Mouse (Mus musculus): Measurements from ENCODE around the gene Lhx3. TPM values are rescaled to one million over a fixed set of nuclear protein-coding genes. Genes with fewer than 3 reads are reported as not detected.

Gene Lhx3
- total RNA-seq, 1 experiment, result 0.13 TPM

GRCm38 (mm10) chr2:26202849-26203475, 5.1 kb downstream of the Lhx3 start:
- in situ Hi-C loops (cut with MboI; ENCODE audit: low sequenced_read_pairs in 2 of 2, unreplicated experiment in 2 of 2), result no loop called here
- Histone ChIP-seq H3K4me3 (ENCODE audit: insufficient read depth in 1 of 2, low read depth in 1 of 2, low read length in 2 of 2, poor library complexity in 1 of 2, severe bottlenecking in 1 of 2) (peak overlapping the region; percentile 27 to 60; a peak in 3 of 4 replicates), H3K9me3 (ENCODE audit: control insufficient read depth, insufficient read depth, low read depth, low read length) (no peaks in the 10 kb centered on the region), H3K36me3 (ENCODE audit: control insufficient read depth, insufficient read depth, low read length, poor library complexity, severe bottlenecking) (no peaks in the 10 kb centered on the region), H3K9ac (ENCODE audit: insufficient read depth, low read depth, low read length, poor library complexity, severe bottlenecking) (no peak overlapping the region), H3K4me1 (ENCODE audit: control insufficient read depth in 2 of 2, insufficient read depth in 2 of 2, low read length in 2 of 2, poor library complexity in 1 of 2) (peaks cover 0 to 7% of the 10 kb centered on the region in 2 experiments; a peak in 1 of 4 replicates), H3K27ac (ENCODE audit: insufficient read depth, low read depth, low read length, poor library complexity, severe bottlenecking) (no peak overlapping the region)
- TF ChIP-seq CHD2 (IDR thresholded peaks at IDR 0.05; ENCODE audit: low read depth, low read length) (no peak), ZNF384 (IDR thresholded peaks at IDR 0.05; ENCODE audit: low read depth, low read length) (no peak), HCFC1 (IDR thresholded peaks at IDR 0.05; ENCODE audit: borderline replicate concordance, insufficient read depth, low read length) (no peak), MAFK (IDR thresholded peaks at IDR 0.05; ENCODE audit: insufficient read depth, low read depth, low read length) (no peak), ZC3H11A (IDR thresholded peaks at IDR 0.05; ENCODE audit: borderline replicate concordance, low read depth, low read length) (no peak)
- peak; percentile 41 for DNase-seq (ENCODE audit: low read depth, low spot score)

GRCm38 (mm10) chr2:26201926-26202848, 5.9 kb downstream of the Lhx3 start:
- Histone ChIP-seq H3K4me3 (ENCODE audit: insufficient read depth in 1 of 2, low read depth in 1 of 2, low read length in 2 of 2, poor library complexity in 1 of 2, severe bottlenecking in 1 of 2) (peak overlapping the region; percentile 27 to 60; a peak in 3 of 4 replicates), H3K36me3 (ENCODE audit: control insufficient read depth, insufficient read depth, low read length, poor library complexity, severe bottlenecking) (no peaks in the 10 kb centered on the region), H3K4me1 (ENCODE audit: control insufficient read depth in 2 of 2, insufficient read depth in 2 of 2, low read length in 2 of 2, poor library complexity in 1 of 2) (peaks cover 0 to 7% of the 10 kb centered on the region in 2 experiments; a peak in 2 of 4 replicates), H3K9me3 (ENCODE audit: control insufficient read depth, insufficient read depth, low read depth, low read length) (no peaks in the 10 kb centered on the region), H3K27ac (ENCODE audit: insufficient read depth, low read depth, low read length, poor library complexity, severe bottlenecking) (no peak overlapping the region), H3K9ac (ENCODE audit: insufficient read depth, low read depth, low read length, poor library complexity, severe bottlenecking) (0 out of 2 replicates have a peak overlapping the region, but pooled peaks have one; percentile 18)
- in situ Hi-C loops (cut with MboI; ENCODE audit: low sequenced_read_pairs in 2 of 2, unreplicated experiment in 2 of 2), result no loop called here
- no peak for DNase-seq (ENCODE audit: low read depth, low spot score)
- TF ChIP-seq ZC3H11A (IDR thresholded peaks at IDR 0.05; ENCODE audit: borderline replicate concordance, low read depth, low read length), result no peak
- TF ChIP-seq MAFK (IDR thresholded peaks at IDR 0.05; ENCODE audit: insufficient read depth, low read depth, low read length), result no peak
- no peak for TF ChIP-seq CHD2 (IDR thresholded peaks at IDR 0.05; ENCODE audit: low read depth, low read length)
- TF ChIP-seq HCFC1 (IDR thresholded peaks at IDR 0.05; ENCODE audit: borderline replicate concordance, insufficient read depth, low read length), result no peak
- TF ChIP-seq ZNF384 (IDR thresholded peaks at IDR 0.05; ENCODE audit: low read depth, low read length), result no peak

DNA sequence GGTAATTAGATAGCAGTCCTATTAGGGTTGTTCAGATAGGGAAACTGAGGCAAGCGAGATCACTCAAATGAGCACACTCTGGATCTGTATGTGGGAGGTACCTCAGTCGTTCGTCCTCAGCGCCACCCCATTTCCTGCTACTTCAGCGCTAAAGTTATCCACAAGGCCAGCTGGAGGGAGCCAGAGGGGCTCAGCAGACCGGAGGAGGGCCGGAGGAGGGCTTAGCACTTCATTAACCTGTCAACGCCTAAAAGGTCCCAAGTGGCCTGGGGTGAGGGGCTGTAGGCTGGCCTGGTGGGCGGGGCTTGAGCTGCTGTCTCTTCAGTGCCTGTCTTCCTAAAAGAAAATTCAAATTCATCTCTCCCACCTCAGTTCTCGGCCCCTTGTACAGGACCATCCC, 9.6 kb downstream of the Lhx3 start:
- Histone ChIP-seq H3K27ac (ENCODE audit: insufficient read depth, low read depth, low read length, poor library complexity, severe bottlenecking) (no peak overlapping the region), H3K9ac (ENCODE audit: insufficient read depth, low read depth, low read length, poor library complexity, severe bottlenecking) (no peak overlapping the region), H3K9me3 (ENCODE audit: control insufficient read depth, insufficient read depth, low read depth, low read length) (no peaks in the 10 kb centered on the region), H3K4me3 (ENCODE audit: insufficient read depth in 1 of 2, low read depth in 1 of 2, low read length in 2 of 2, poor library complexity in 1 of 2, severe bottlenecking in 1 of 2) (peak overlapping the region in 1 of 2 experiments; percentile 44; a peak in 1 of 4 replicates), H3K36me3 (ENCODE audit: control insufficient read depth, insufficient read depth, low read length, poor library complexity, severe bottlenecking) (no peaks in the 10 kb centered on the region), H3K4me1 (ENCODE audit: control insufficient read depth in 2 of 2, insufficient read depth in 2 of 2, low read length in 2 of 2, poor library complexity in 1 of 2) (peaks cover 0 to 19% of the 10 kb centered on the region in 2 experiments; a peak in 2 of 4 replicates)
- in situ Hi-C loops (cut with MboI; ENCODE audit: low sequenced_read_pairs in 2 of 2, unreplicated experiment in 2 of 2), result no loop called here
- DNase-seq (ENCODE audit: low read depth, low spot score), result no peak
- no peak for TF ChIP-seq CHD2 (IDR thresholded peaks at IDR 0.05; ENCODE audit: low read depth, low read length)
- TF ChIP-seq MAFK (IDR thresholded peaks at IDR 0.05; ENCODE audit: insufficient read depth, low read depth, low read length), result no peak
- TF ChIP-seq HCFC1 (IDR thresholded peaks at IDR 0.05; ENCODE audit: borderline replicate concordance, insufficient read depth, low read length), result no peak
- TF ChIP-seq ZNF384 (IDR thresholded peaks at IDR 0.05; ENCODE audit: low read depth, low read length), result no peak
- no peak for TF ChIP-seq ZC3H11A (IDR thresholded peaks at IDR 0.05; ENCODE audit: borderline replicate concordance, low read depth, low read length)

- in situ Hi-C loops (cut with MboI; ENCODE audit: low sequenced_read_pairs in 2 of 2, unreplicated experiment in 2 of 2), result no loop called here
- TF ChIP-seq ZC3H11A (IDR thresholded peaks at IDR 0.05; ENCODE audit: borderline replicate concordance, low read depth, low read length) (no peak), MAFK (IDR thresholded peaks at IDR 0.05; ENCODE audit: insufficient read depth, low read depth, low read length) (no peak), CHD2 (IDR thresholded peaks at IDR 0.05; ENCODE audit: low read depth, low read length) (no peak), ZNF384 (IDR thresholded peaks at IDR 0.05; ENCODE audit: low read depth, low read length) (no peak), HCFC1 (IDR thresholded peaks at IDR 0.05; ENCODE audit: borderline replicate concordance, insufficient read depth, low read length) (no peak)
- Histone ChIP-seq H3K27ac (ENCODE audit: insufficient read depth, low read depth, low read length, poor library complexity, severe bottlenecking) (no peak overlapping the region), H3K9ac (ENCODE audit: insufficient read depth, low read depth, low read length, poor library complexity, severe bottlenecking) (no peak overlapping the region), H3K9me3 (ENCODE audit: control insufficient read depth, insufficient read depth, low read depth, low read length) (no peaks in the 10 kb centered on the region), H3K36me3 (ENCODE audit: control insufficient read depth, insufficient read depth, low read length, poor library complexity, severe bottlenecking) (no peaks in the 10 kb centered on the region), H3K4me3 (ENCODE audit: insufficient read depth in 1 of 2, low read depth in 1 of 2, low read length in 2 of 2, poor library complexity in 1 of 2, severe bottlenecking in 1 of 2) (no peak overlapping the region), H3K4me1 (ENCODE audit: control insufficient read depth in 2 of 2, insufficient read depth in 2 of 2, low read length in 2 of 2, poor library complexity in 1 of 2) (peaks cover 0 to 12% of the 10 kb centered on the region in 2 experiments; a peak in 2 of 4 replicates)
- DNase-seq (ENCODE audit: low read depth, low spot score), result no peak
Measured at GRCm38 (mm10) chr2:26194552-26195339, 13.3 kb downstream of the Lhx3 start.

All from ES-E14 (cell line).